Comparison of ENCODE assay signal across 14 mouse cellular contexts in the genomic region with DNA sequence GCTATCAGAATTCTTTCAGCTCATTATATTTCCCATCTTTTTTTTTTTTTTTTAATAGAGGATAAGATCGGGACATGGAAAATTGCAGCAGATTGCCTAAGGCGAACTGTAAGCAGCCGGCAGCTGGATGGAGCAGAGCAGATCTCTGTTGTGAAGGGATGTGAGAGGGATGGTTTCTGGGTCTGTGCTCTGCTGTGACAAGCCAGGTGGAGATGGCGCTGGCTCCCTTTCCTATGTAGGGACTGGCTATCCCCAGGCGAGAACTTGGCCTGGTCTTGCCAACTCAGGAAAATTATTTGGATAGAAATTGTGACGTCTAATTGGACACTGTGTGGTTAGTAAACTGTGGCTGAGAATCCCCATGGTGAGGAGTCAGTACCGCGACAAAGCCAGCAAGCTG.
DNase-seq lines count a peak whose midpoint lies in the region; ATAC-seq lines count a peak whose summit lies in the region.
"Had no signal": no experiment of that assay in that cellular context is flagged by ENCODE, and none has a peak within 500 bp of the region (broad histone marks: within the 10 kb centered on the region; RNA-seq: fewer than 3 reads in every experiment).

No protein-coding gene starts in this region.

- no peak for DNase-seq in forebrain, embryonic 10.5 days (ENCODE audit: extremely low spot score, low spot score)
- DNase-seq in embryonic facial prominence, embryonic 10.5 days (ENCODE audit: low spot score), result no peak
- DNase-seq in hindbrain, embryonic 11.5 days (ENCODE audit: low spot score), result no peak
- DNase-seq in right cerebral cortex, adult 18-20 months, result no peak
- no peak for DNase-seq in adrenal gland, postnatal 10 days
- DNase-seq: cerebellum, postnatal 36 days; heart, adult 2 months; kidney, adult 11 months; lung, adult 2 months had no signal

- H3K36me3 ChIP-seq in forebrain, embryonic 12.5 days (replicated peaks), result no peaks in the 10 kb centered on the region
- H3K36me3 ChIP-seq in forebrain, embryonic 10.5 days (replicated peaks), result no peaks in the 10 kb centered on the region
- no peaks in the 10 kb centered on the region for H3K36me3 ChIP-seq in embryonic facial prominence, embryonic 10.5 days (replicated peaks)
- no peaks in the 10 kb centered on the region for H3K36me3 ChIP-seq in hindbrain, embryonic 11.5 days (ENCODE audit: control insufficient read depth, insufficient read depth, low read length)
- H3K36me3 ChIP-seq in midbrain, embryonic 13.5 days, result no peaks in the 10 kb centered on the region
- H3K36me3 ChIP-seq: limb, embryonic 15.5 days had no signal

- peaks cover 5% of the 10 kb centered on the region; the same call in 1 of the 2 replicates for H3K27me3 ChIP-seq in forebrain, embryonic 12.5 days
- H3K27me3 ChIP-seq in forebrain, embryonic 10.5 days (ENCODE audit: poor library complexity, severe bottlenecking), result peaks cover 52% of the 10 kb centered on the region
- peaks cover 15% of the 10 kb centered on the region for H3K27me3 ChIP-seq in embryonic facial prominence, embryonic 10.5 days (replicated peaks; ENCODE audit: low read depth, poor library complexity, severe bottlenecking)
- no peaks in the 10 kb centered on the region for H3K27me3 ChIP-seq in hindbrain, embryonic 11.5 days (ENCODE audit: control insufficient read depth, insufficient read depth, low read length)
- no peaks in the 10 kb centered on the region for H3K27me3 ChIP-seq in midbrain, embryonic 13.5 days

- no peak; the same call in 1 of the 2 replicates for ATAC-seq in forebrain, embryonic 12.5 days (ENCODE audit: low FRiP score)
- ATAC-seq in hindbrain, embryonic 11.5 days (ENCODE audit: low FRiP score), result no peak
- ATAC-seq in midbrain, embryonic 13.5 days, result peak; percentile 79
- no peak for ATAC-seq in erythroid progenitor cell, adult 5-6 weeks (replicated peaks; ENCODE audit: low FRiP score, poor library complexity, severe bottlenecking)

- H3K4me3 ChIP-seq in forebrain, embryonic 12.5 days (replicated peaks), result no peak overlapping the region
- H3K4me3 ChIP-seq in forebrain, embryonic 10.5 days, result no peak overlapping the region
- H3K4me3 ChIP-seq in embryonic facial prominence, embryonic 10.5 days, result no peak overlapping the region
- H3K4me3 ChIP-seq in hindbrain, embryonic 11.5 days (ENCODE audit: low read depth, low read length), result no peak overlapping the region
- no peak overlapping the region for H3K4me3 ChIP-seq in midbrain, embryonic 13.5 days (replicated peaks)
- H3K4me3 ChIP-seq: heart, adult 2 months; left cerebral cortex, adult 2 months; limb, embryonic 15.5 days had no signal

- no peak overlapping the region for H3K9ac ChIP-seq in forebrain, embryonic 12.5 days
- H3K9ac ChIP-seq in hindbrain, embryonic 11.5 days (ENCODE audit: low read depth, low read length), result no peak overlapping the region
- H3K9ac ChIP-seq in midbrain, embryonic 13.5 days (replicated peaks), result no peak overlapping the region
- H3K9ac ChIP-seq: limb, embryonic 15.5 days had no signal

- no peak overlapping the region for H3K4me2 ChIP-seq in forebrain, embryonic 12.5 days
- no peak overlapping the region for H3K4me2 ChIP-seq in hindbrain, embryonic 11.5 days (replicated peaks; ENCODE audit: low read depth, low read length)
- no peak overlapping the region for H3K4me2 ChIP-seq in midbrain, embryonic 13.5 days (replicated peaks)
- H3K4me2 ChIP-seq: limb, embryonic 15.5 days had no signal

- H3K4me1 ChIP-seq in forebrain, embryonic 12.5 days, result peaks cover 36% of the 10 kb centered on the region
- peaks cover 21% of the 10 kb centered on the region for H3K4me1 ChIP-seq in forebrain, embryonic 10.5 days
- peaks cover 61% of the 10 kb centered on the region for H3K4me1 ChIP-seq in embryonic facial prominence, embryonic 10.5 days
- peaks cover 2% of the 10 kb centered on the region; the same call in 1 of the 2 replicates for H3K4me1 ChIP-seq in hindbrain, embryonic 11.5 days (replicated peaks; ENCODE audit: control insufficient read depth, insufficient read depth, low read length)
- peaks cover 52% of the 10 kb centered on the region for H3K4me1 ChIP-seq in midbrain, embryonic 13.5 days (replicated peaks)

- H3K9me3 ChIP-seq in forebrain, embryonic 12.5 days, result no peaks in the 10 kb centered on the region
- H3K9me3 ChIP-seq in forebrain, embryonic 10.5 days, result no peaks in the 10 kb centered on the region
- no peaks in the 10 kb centered on the region for H3K9me3 ChIP-seq in embryonic facial prominence, embryonic 10.5 days
- no peaks in the 10 kb centered on the region for H3K9me3 ChIP-seq in hindbrain, embryonic 11.5 days (ENCODE audit: control insufficient read depth, low read length)
- H3K9me3 ChIP-seq in midbrain, embryonic 13.5 days, result no peaks in the 10 kb centered on the region
- H3K9me3 ChIP-seq: limb, embryonic 15.5 days had no signal

- H3K27ac ChIP-seq in forebrain, embryonic 12.5 days, result peak overlapping the region; percentile 56; the same call in 1 of the 2 replicates
- no peak overlapping the region for H3K27ac ChIP-seq in forebrain, embryonic 10.5 days
- H3K27ac ChIP-seq in embryonic facial prominence, embryonic 10.5 days (replicated peaks), result peak overlapping the region; percentile 86
- H3K27ac ChIP-seq in hindbrain, embryonic 11.5 days (ENCODE audit: low read depth, low read length), result peak overlapping the region; percentile 14; the same call in 1 of the 2 replicates
- H3K27ac ChIP-seq in midbrain, embryonic 13.5 days, result peak overlapping the region; percentile 71; the same call in 1 of the 2 replicates
- H3K27ac ChIP-seq: heart, adult 2 months; left cerebral cortex, adult 2 months; limb, embryonic 15.5 days had no signal

- 73% methylated on average over 8 of the region's 8 CpGs for WGBS in forebrain, embryonic 12.5 days
- WGBS in forebrain, embryonic 10.5 days, result 81% methylated on average over 8 of the region's 8 CpGs
- WGBS in embryonic facial prominence, embryonic 10.5 days, result 78% methylated on average over 8 of the region's 8 CpGs
- 85% methylated on average over 8 of the region's 8 CpGs for WGBS in hindbrain, embryonic 11.5 days
- 63% methylated on average over 8 of the region's 8 CpGs for WGBS in midbrain, embryonic 13.5 days
